In the genomic region with DNA sequence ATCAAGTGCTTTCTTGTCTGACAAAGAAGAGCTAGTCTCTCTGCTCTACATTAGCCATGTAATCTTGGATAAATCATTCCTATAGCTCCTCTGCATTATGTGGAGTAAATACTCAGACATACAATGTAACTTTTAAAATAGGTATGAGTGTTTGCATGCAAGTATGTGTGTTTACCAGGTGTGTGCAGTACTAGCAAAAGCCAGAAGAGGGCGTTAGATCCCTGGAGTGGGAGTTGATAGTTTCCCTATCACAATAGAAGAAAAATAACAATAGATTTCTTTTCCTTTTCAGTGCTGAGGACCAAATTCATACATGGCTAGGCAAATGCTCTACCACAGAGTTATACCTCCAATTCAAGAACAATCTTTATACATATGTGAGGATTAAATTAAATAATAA, we compare ENCODE assay signal across 21 mouse cellular contexts. TPM values are rescaled to one million over a fixed set of nuclear protein-coding genes. Genes with fewer than 3 reads are reported as not detected.
DNase-seq lines count a peak whose midpoint lies in the region; ATAC-seq and TF ChIP-seq lines count a peak whose summit lies in the region.
"Had no signal": no experiment of that assay in that cellular context is flagged by ENCODE, and none has a peak within 500 bp of the region (broad histone marks: within the 10 kb centered on the region; RNA-seq: fewer than 3 reads in every experiment).

No protein-coding gene starts in this region.

- no peak overlapping the region for H3K4me3 ChIP-seq in gastrocnemius, adult 2 months
- H3K4me3 ChIP-seq in liver, embryonic 14.5 days (ENCODE audit: insufficient read depth in 1 of 2, low read depth in 2 of 2, low read length in 2 of 2), result no peak overlapping the region
- H3K4me3 ChIP-seq in liver, embryonic 12.5 days, result no peak overlapping the region
- H3K4me3 ChIP-seq: embryonic facial prominence, embryonic 12.5 days; erythroblast, embryonic 14.5 days; forebrain, embryonic 13.5 days; heart, embryonic 13.5 days; midbrain, embryonic 12.5 days had no signal

- H3K27me3 ChIP-seq in liver, embryonic 14.5 days (ENCODE audit: control insufficient read depth, insufficient read depth, low read length), result no peaks in the 10 kb centered on the region
- no peaks in the 10 kb centered on the region for H3K27me3 ChIP-seq in liver, embryonic 12.5 days (replicated peaks)
- H3K27me3 ChIP-seq: embryonic facial prominence, embryonic 12.5 days; forebrain, embryonic 13.5 days; heart, embryonic 13.5 days; midbrain, embryonic 12.5 days had no signal

- no peak overlapping the region for H3K4me2 ChIP-seq in liver, embryonic 14.5 days (ENCODE audit: low read depth)
- no peak overlapping the region for H3K4me2 ChIP-seq in liver, embryonic 12.5 days
- H3K4me2 ChIP-seq: embryonic facial prominence, embryonic 12.5 days; forebrain, embryonic 13.5 days; heart, embryonic 13.5 days; hindbrain, embryonic 14.5 days; midbrain, embryonic 12.5 days had no signal

- H3K9ac ChIP-seq in liver, embryonic 14.5 days (replicated peaks), result no peak overlapping the region
- no peak overlapping the region for H3K9ac ChIP-seq in liver, embryonic 12.5 days
- H3K9ac ChIP-seq: embryonic facial prominence, embryonic 12.5 days; forebrain, embryonic 13.5 days; heart, embryonic 13.5 days; hindbrain, embryonic 14.5 days; midbrain, embryonic 12.5 days had no signal

- no peaks in the 10 kb centered on the region for H3K36me3 ChIP-seq in liver, embryonic 14.5 days (replicated peaks; ENCODE audit: control insufficient read depth, insufficient read depth, low read depth)
- no peaks in the 10 kb centered on the region for H3K36me3 ChIP-seq in liver, embryonic 12.5 days
- H3K36me3 ChIP-seq: embryonic facial prominence, embryonic 12.5 days; G1E; heart, embryonic 13.5 days; midbrain, embryonic 12.5 days had no signal

- intact Hi-C loops in gastrocnemius, adult 2 months (cut with DNase I), result no loop called here
- intact Hi-C loops in left cerebral cortex, postnatal 14 days (cut with DNase I), result no loop called here

- no peaks in the 10 kb centered on the region for H3K9me3 ChIP-seq in liver, embryonic 14.5 days (ENCODE audit: control insufficient read depth, low read length)
- H3K9me3 ChIP-seq in liver, embryonic 12.5 days (replicated peaks), result no peaks in the 10 kb centered on the region
- H3K9me3 ChIP-seq: embryonic facial prominence, embryonic 12.5 days; G1E; midbrain, embryonic 12.5 days had no signal

- no peaks in the 10 kb centered on the region for H3K4me1 ChIP-seq in liver, embryonic 14.5 days (replicated peaks; ENCODE audit: control insufficient read depth in 2 of 2, insufficient read depth in 2 of 2, low read length in 1 of 2)
- no peaks in the 10 kb centered on the region for H3K4me1 ChIP-seq in liver, embryonic 12.5 days
- H3K4me1 ChIP-seq: embryonic facial prominence, embryonic 12.5 days; forebrain, embryonic 13.5 days; midbrain, embryonic 12.5 days had no signal

- peak; percentile 40; the same call in 1 of the 2 replicates for TF ChIP-seq CTCF in gastrocnemius, adult 2 months (IDR thresholded peaks at IDR 0.05)
- TF ChIP-seq CTCF in liver, embryonic 14.5 days (IDR thresholded peaks at IDR 0.05; ENCODE audit: low read depth), result peak; percentile 17; the same call in 1 of the 2 replicates

- DNase-seq in gastrocnemius, adult 2 months, result no peak
- DNase-seq in gastrocnemius, postnatal 10 days, result no peak
- no peak for DNase-seq in liver, embryonic 14.5 days (ENCODE audit: low read depth in 3 of 3, low spot score in 3 of 3)
- peak; percentile 12 to 31 for DNase-seq in B cell, adult 2 months
- DNase-seq in ZHBTc4 (ENCODE audit: low read depth, low spot score), result peak; percentile 70
- no peak for DNase-seq in left cerebral cortex, postnatal 14 days (ENCODE audit: low spot score in 2 of 2)
- no peak for DNase-seq in T-cell, adult 2 months (ENCODE audit: low spot score)
- DNase-seq: cerebellum, adult 8-10 months; gastrocnemius, postnatal 36 days; kidney, adult 11 months; left cerebral cortex, postnatal 4 days; liver; thymus, adult 18-20 months had no signal

- TF ChIP-seq EP300 in liver, embryonic 14.5 days (IDR thresholded peaks at IDR 0.05; ENCODE audit: low read depth), result no peak

- no peak overlapping the region for H3K27ac ChIP-seq in gastrocnemius, adult 2 months
- H3K27ac ChIP-seq in liver, embryonic 14.5 days, result no peak overlapping the region
- no peak overlapping the region for H3K27ac ChIP-seq in liver, embryonic 12.5 days
- H3K27ac ChIP-seq: embryonic facial prominence, embryonic 12.5 days; forebrain, embryonic 13.5 days; heart, embryonic 13.5 days; hindbrain, embryonic 14.5 days; midbrain, embryonic 12.5 days had no signal

- no peak for ATAC-seq in liver, embryonic 14.5 days (ENCODE audit: insufficient read depth)
- no peak for ATAC-seq in liver, embryonic 12.5 days
- ATAC-seq: forebrain, embryonic 13.5 days had no signal

- WGBS in liver, embryonic 14.5 days (ENCODE audit: insufficient replicate concordance), result 20% methylated on average over 1 of the region's 1 CpGs
- WGBS in liver, embryonic 12.5 days (ENCODE audit: insufficient replicate concordance), result 42% methylated on average over 1 of the region's 1 CpGs

RNA-seq across cellular contexts. Expression of gene Arntl, which starts 15.5 kb away (rescaled TPM):
- 10 to 100 TPM; 17.6 to 39.4 TPM for total RNA-seq in gastrocnemius, adult 2 months (2021)
- 10 to 100 TPM in 1 of 2 experiments, 1 to 10 TPM in 1; 9.4 to 11.4 TPM for total RNA-seq in gastrocnemius, postnatal 10 days (2021)
- polyA plus RNA-seq in liver, embryonic 14.5 days (2012; rRNA removed), result 2.8 and 4.1 TPM in 2 replicates
- 4.6 and 5.1 TPM in 2 replicates for polyA plus RNA-seq in liver, embryonic 14.5 days (2014; fragmentation: Nextera tagmentation; extraction: Ambion mirVana)
- polyA plus RNA-seq in liver, embryonic 12.5 days (2016; fragmentation: Nextera tagmentation; extraction: Ambion mirVana), result 5.4 and 5.7 TPM in 2 replicates
- total RNA-seq in left cerebral cortex, postnatal 14 days (2021), result 10 to 100 TPM; 29.9 to 33.2 TPM

Comparison
In these comparisons a context has a peak if more than half of its experiments do, and no peak if none do; other contexts are left out.
1. DNase-seq: peak in B cell, adult 2 months (2 of 2) and ZHBTc4 (single experiment); none in gastrocnemius, adult 2 months (single experiment), gastrocnemius, postnatal 10 days (single experiment), liver, embryonic 14.5 days (0 of 3), left cerebral cortex, postnatal 14 days (0 of 2) and T-cell, adult 2 months (single experiment).